Mouse (Mus musculus) erythroblast, embryonic 14.5 days (primary cell): ENCODE results near the gene Gabarap. TPM values are rescaled to one million over a fixed set of nuclear protein-coding genes. Genes with fewer than 3 reads are reported as not detected.
A peak's percentile ranks its signal among the peaks of the same experiment; 100 is the strongest.
"Not testable (repeated sequence)": the region's sequence is repeated elsewhere in the genome, so short reads cannot be mapped to it uniquely, and the experiment has no call there.

ENCODE experiments used
- H3K27me3 ChIP-seq: 2 replicates; pipeline ENCODE4 v1.6.1; 2012; ENCODE audit warnings: inconsistent platforms; ENCODE audit not compliant: control insufficient read depth
- H3K36me3 ChIP-seq: 2 replicates; pipeline ENCODE4 v1.6.1; 2012; ENCODE audit warnings: mild to moderate bottlenecking, inconsistent platforms; ENCODE audit not compliant: control insufficient read depth
- H3K4me1 ChIP-seq: 2 replicates; pipeline ENCODE4 v1.6.1; 2012; ENCODE audit warnings: inconsistent platforms; ENCODE audit not compliant: control insufficient read depth
- H3K4me3 ChIP-seq: replicated peaks from 2 replicates; pipeline ENCODE3; 2012; ENCODE audit warnings: moderate library complexity, mild to moderate bottlenecking, inconsistent platforms
- H3K9me3 ChIP-seq: 2 replicates; pipeline ENCODE4 v1.6.1; 2012; ENCODE audit warnings: low read length, inconsistent platforms, mixed read lengths; ENCODE audit not compliant: control insufficient read depth
- GATA1 ChIP-seq: IDR thresholded peaks from 2 replicates; pipeline ENCODE4 v1.6.1; 2012; ENCODE audit warnings: low read length, inconsistent platforms, mixed read lengths
- TAL1 ChIP-seq: IDR thresholded peaks from 3 replicates; pipeline ENCODE4 v1.6.1; 2012; ENCODE audit warnings: low read length, inconsistent platforms, mixed read lengths
- polyA plus RNA-seq: library from polyadenylated mRNA; stranded (reverse); fragments of >175 nt; gene quantifications from 2 replicates; pipeline ENCODE4 v1.2.3, GENCODE M21; 2012

Gabarap gene
- polyA plus RNA-seq, 1 experiment = 50.2 TPM

DNA sequence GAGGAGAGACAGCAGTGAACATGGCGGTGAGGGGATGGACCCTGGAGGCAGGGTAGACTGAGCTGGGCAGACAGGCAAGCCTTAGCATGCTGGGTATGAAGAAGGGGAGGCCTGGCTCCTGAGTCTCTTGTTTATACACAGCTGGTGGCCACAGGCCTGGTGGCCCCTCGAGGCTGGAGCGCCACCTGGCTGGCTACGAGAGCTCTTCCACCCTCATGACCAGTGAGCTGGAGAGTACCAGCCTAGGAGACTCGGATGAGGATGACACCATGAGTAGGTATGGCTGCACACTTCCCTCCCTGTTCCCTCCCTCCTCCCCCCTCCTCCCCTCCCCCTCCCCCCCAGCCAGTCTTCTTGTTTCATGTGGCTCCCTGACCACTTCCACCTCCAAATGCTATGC, 14.6 kb downstream of the Gabarap start:
- Histone ChIP-seq H3K4me1 (peaks cover 21% of the 10 kb centered on the region), H3K9me3 (no peaks in the 10 kb centered on the region), H3K36me3 (peaks cover 61% of the 10 kb centered on the region), H3K4me3 (no peak overlapping the region), H3K27me3 (no peaks in the 10 kb centered on the region)
- TF ChIP-seq TAL1 = no peak
- TF ChIP-seq GATA1 = no peak

DNA sequence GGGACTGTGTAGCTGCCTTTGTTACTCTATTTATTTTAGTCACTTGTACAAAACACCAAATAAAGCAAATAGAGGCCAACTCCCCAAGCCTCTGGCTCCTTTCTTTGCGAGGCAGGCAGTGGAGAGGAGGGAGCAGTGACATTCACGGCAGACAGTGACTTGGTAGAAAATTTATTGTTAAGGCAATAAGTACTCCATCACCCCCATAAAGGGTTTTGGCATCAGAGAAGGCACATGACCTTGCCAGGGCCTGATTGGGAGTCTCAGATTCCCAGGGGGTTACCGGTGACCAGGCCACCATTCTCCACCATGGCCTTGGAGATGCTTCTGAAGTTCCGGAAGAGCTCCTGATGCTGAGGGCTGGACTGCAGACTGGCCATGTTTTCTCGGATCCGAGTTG, 19.1 kb downstream of the Gabarap start:
- Histone ChIP-seq H3K4me1 (peaks cover 16% of the 10 kb centered on the region), H3K36me3 (peaks cover 94% of the 10 kb centered on the region), H3K4me3 (no peak overlapping the region), H3K9me3 (no peaks in the 10 kb centered on the region), H3K27me3 (no peaks in the 10 kb centered on the region)
- no peak for TF ChIP-seq GATA1
- no peak for TF ChIP-seq TAL1

DNA sequence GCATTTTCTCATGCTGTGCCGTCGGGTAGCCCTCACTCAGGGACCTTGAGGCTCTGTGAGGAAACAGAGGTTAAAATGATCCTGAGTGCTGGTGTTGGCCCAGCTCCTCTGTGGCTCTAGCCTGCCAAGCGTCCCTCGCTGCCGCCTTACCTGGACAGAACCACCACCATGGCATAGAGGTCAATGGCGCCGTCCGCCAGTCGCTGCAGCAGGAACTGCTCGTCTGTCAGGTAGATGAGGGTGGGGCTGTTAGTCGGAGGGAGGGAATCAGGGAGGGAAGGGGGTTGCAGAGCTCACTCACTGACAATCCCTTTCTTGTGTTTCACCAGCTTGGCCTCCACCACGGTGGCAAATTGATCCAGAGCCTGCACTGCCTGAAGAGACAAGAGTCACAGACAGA, 19.6 kb downstream of the Gabarap start:
- Histone ChIP-seq H3K4me1 (peaks cover 21% of the 10 kb centered on the region), H3K9me3 (no peaks in the 10 kb centered on the region), H3K36me3 (peaks cover 89% of the 10 kb centered on the region), H3K27me3 (no peaks in the 10 kb centered on the region), H3K4me3 (no peak overlapping the region)
- TF ChIP-seq TAL1 (no peak), GATA1 (no peak)

DNA sequence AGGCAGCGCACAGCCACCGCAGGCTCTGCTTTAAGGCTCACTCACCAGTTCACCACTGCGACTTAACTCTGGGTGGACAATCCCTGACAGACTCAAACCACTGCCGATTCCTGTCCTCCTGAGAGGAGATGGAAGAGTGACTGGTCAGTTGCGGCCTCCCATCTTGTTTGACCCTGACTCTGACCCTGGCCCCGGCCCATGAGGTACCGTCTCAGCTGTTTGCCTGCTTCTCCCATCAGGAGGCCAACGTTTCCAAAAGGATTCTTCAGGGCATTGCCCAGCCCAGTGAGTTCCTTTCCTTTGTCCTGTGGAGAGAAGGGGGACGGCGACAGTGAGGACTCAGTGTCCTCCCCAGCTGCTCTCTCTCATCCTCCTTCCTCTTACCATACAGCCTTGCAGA, 20.0 kb downstream of the Gabarap start:
- Histone ChIP-seq H3K4me3 (no peak overlapping the region), H3K9me3 (no peaks in the 10 kb centered on the region), H3K4me1 (peaks cover 24% of the 10 kb centered on the region), H3K36me3 (peaks cover 86% of the 10 kb centered on the region), H3K27me3 (no peaks in the 10 kb centered on the region)
- TF ChIP-seq TAL1 (no peak), GATA1 (no peak)

DNA sequence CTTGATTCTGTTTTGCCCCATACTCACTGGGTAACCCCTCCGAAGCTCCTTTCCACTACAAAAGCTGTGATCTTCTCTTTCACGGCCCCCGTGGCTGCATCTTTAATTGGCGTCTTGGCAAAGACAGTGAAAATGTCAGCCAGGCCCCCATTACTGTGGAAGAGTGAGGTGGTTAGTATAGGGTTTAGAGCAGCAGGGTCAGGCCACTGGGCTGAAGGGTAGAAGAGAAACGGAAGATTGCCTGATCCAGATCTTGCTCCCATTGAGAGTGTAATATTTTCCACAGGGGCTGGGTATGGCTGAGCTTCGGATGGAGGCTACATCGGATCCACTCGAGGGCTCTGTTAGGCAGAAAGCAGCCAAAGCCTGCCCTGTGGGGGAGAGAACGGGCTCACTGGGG, 22.0 kb downstream of the Gabarap start:
- no peak for TF ChIP-seq TAL1
- no peak for TF ChIP-seq GATA1
- Histone ChIP-seq H3K4me1 (peaks cover 34% of the 10 kb centered on the region), H3K27me3 (no peaks in the 10 kb centered on the region), H3K36me3 (peaks cover 66% of the 10 kb centered on the region), H3K9me3 (no peaks in the 10 kb centered on the region), H3K4me3 (no peak overlapping the region)

DNA sequence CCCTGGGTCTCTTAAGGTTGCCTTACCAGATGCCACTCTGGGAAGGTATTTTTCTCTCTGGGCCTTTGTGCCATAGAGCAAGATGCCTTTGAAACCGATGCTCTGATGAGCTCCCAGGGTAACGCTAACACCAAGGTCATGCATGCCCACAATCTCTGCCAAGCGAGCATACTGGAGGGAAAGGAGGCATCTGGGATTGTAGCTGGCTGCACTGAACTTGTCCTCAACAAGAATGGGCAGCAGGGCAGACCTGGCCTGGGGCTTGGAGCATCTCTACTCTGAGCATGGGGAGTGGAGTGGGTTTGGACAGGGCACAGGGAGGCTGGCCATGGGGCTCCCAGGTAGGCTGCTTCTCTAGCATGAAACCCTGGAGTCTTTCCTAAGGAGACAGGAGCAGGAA, 22.5 kb downstream of the Gabarap start:
- Histone ChIP-seq H3K36me3 (peaks cover 61% of the 10 kb centered on the region), H3K4me3 (no peak overlapping the region), H3K9me3 (no peaks in the 10 kb centered on the region), H3K4me1 (peaks cover 38% of the 10 kb centered on the region), H3K27me3 (no peaks in the 10 kb centered on the region)
- TF ChIP-seq TAL1 (no peak), GATA1 (no peak)

DNA sequence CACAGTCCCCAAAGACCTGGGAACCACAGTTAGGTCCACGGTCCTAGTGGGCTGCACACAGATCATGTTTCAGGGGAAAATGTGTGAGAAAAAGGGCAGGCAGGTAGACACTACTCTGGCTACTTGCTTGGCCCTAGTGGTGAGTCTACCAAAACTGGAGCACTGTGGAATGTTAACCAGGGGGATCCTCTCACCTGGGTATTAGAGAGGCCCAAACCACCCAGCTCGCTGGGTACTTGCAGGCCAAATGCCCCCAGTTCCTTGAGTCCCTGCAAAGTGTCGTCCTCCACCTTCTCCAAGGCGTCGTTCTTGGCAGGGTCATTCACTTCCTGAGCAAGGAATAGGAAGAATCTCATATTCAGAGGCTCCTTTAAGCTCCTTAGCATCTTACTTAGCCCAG, 23.1 kb downstream of the Gabarap start:
- TF ChIP-seq GATA1 (no peak), TAL1 (no peak)

DNA sequence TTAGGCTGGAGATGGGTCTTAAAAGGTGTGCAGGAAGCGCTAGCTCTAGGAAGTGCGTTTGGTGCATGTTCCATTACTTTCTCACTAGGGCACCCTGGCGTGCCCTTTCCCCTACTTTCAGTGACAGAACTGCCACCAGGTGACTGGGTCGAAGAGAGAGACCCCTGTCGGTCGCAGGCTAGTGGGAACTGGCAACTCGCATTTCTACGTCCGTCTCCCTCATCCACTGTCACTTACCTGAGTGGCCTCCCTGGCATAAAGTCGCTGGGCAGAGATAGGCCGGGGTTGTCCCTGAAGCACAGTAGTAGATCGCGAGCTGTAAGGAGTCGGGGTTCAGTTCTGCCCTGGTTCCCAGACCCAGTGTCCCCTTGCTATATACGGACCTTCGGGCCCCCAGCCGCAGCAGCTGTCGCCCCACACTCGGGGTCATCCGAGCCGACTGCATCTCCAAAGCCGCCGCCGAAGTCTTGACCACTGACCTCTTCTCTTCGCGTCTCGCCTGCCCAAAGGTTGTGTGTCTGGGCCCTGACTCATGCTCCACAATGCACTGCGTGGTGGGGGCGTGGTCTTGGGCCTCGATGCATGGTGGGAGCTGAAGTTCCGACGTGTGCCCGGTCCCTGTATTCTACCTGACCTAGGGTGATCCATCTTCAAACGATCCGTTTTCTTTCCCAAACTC, 24.1 kb downstream of the Gabarap start, which contains the start of gene Acadvl:
Acadvl (minus strand) TSS at position 532 of the 679 bp plus-strand sequence.
- H3K9me3 ChIP-seq = no peaks in the 10 kb centered on the region
- peak within 1 kb of the TSS; percentile 81 for H3K4me3 ChIP-seq
- H3K36me3 ChIP-seq = peaks cover 45% of the 10 kb centered on the region
- TF ChIP-seq GATA1 (no peak), TAL1 (no peak)
- no peaks in the 10 kb centered on the region for H3K27me3 ChIP-seq
- H3K4me1 ChIP-seq = peaks cover 49% of the 10 kb centered on the region

More for the DNA sequence above, 23.1 kb downstream of the Gabarap start:
- Histone ChIP-seq H3K4me1 (peaks cover 44% of the 10 kb centered on the region), H3K27me3 (no peaks in the 10 kb centered on the region), H3K9me3 (no peaks in the 10 kb centered on the region), H3K4me3 (peak overlapping the region; percentile 81), H3K36me3 (peaks cover 55% of the 10 kb centered on the region)

DNA sequence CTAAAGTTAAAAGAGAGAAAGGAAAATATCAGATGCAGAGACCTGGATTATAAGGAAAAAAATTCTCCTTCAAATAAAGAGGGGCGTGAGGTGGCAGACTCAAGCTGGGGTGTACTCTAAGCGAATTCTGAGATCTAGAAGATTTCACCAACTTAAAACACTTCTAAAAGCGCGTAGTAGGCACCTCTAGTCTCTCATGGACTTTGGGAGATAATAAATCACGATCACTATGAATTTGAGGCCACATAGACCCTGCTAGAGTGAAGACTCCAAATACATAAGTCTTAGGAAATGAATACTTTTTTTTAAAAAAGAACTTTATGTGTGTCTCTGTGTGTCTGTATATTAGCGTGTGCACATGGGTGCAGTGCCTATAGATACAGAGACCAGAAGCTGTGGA, 24.7 kb downstream of the Gabarap start:
- peak overlapping the region; percentile 81 for H3K4me3 ChIP-seq
- H3K9me3 ChIP-seq = no peaks in the 10 kb centered on the region
- H3K4me1 ChIP-seq = peaks cover 55% of the 10 kb centered on the region
- no peaks in the 10 kb centered on the region for H3K27me3 ChIP-seq
- peaks cover 38% of the 10 kb centered on the region for H3K36me3 ChIP-seq
- no peak for TF ChIP-seq TAL1
- TF ChIP-seq GATA1 = no peak

DNA sequence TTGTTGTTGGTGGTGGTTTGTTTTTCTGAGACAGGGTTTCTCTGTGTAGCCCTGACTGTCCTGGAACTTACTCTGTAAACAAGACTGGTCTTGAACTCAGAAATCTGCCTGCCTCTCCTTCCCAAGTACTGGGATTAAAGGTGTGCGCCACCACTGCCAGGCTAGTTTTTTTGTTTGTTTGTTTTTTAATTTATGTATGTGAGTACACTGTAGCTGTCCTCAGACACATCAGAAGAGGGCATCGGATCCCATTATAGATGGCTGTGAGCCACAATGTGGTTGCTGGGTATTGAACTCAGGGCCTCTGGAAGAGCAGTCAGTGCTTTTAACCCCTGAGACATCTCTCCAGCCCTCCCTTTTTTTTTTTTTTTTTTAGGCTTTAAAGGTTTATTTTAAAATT, 25.2 kb downstream of the Gabarap start:
- H3K9me3 ChIP-seq, H3K27me3 ChIP-seq, H3K4me3 ChIP-seq: not testable (repeated sequence)
- peaks cover 60% of the 10 kb centered on the region for H3K4me1 ChIP-seq
- H3K36me3 ChIP-seq = peaks cover 34% of the 10 kb centered on the region
